Mouse (Mus musculus) T-cell, adult 2 months (primary cell): ENCODE measurements around the gene Gm49325.

ENCODE experiments used
- DNase-seq: peaks from one replicate; pipeline ENCODE4 v3.0.0; 2022; ENCODE audit warnings: low spot score

The Gm49325 gene

DNA sequence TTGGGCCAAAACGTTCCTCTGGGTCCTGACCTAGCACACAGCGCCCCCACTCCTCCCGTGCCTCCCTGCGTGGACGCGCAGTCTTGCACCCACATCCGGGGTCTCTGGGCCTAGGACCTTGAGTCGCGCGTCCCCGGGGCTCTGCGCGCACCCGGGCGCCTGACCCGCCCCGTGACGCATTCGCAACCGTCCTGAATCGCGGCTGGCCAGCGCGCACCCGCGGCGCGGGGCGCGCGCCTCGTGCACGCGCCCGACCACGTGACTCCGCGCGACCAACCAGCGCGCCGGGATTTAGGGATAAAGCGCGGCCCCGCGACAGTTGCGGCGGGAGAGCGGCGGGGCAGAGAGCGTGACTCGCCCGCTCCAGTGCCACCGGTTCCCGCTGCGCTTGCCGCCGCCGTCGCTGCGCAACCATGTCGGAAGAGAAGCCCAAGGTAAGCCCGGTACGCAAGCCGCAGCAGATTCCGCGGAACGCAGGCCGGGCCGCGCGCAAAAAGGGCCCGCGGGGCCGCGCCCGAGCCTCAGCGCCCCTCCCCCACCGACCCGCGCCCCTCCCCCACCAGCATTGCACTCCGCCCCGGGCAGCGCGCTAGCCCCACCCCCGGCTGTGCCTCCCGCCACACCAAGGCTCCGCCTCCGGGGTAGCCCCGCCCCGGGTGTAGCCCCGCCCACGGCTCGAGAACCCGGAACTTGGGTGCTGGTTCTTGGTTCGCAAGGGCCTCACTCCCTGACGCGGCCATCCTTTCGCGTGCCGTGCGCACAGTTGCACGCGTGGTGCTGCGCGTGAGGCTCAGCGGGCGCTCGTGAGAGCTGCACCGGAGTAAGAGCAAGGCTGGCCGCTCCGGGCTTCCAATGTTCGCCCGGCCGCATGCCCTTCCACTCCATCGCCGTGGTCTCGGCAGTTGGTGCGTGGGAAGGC, at the start of gene Gm49325, which contains the start of gene Sumo3:
Gm49325 (plus strand) TSS at position 290 of the 919 bp plus-strand sequence.
Sumo3 (plus strand) TSS at position 190 of the 919 bp plus-strand sequence.
- peak; percentile 99 for DNase-seq

DNA sequence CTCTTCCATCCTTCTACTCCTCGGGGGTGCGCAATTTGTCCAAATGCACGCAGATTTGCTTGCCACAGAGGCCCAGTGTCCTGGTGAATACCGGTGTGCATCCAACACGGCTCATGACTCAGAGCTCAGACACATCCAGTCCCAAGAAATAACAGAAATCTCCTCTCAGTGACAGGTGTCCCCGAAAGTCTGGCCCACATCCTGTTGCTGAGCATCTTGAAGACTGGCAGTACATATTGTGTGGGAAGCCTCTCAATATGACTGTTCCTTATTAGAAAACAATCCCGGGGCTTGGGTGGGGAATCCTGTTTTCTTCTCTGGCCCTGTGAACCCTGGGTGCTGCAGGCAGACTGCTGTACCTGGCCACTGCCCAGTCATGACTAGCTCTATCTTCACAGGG, 49.4 kb upstream of the Gm49325 start:
- peak; percentile 26 for DNase-seq

- no peak for DNase-seq
These were observed 48.4 kb upstream of the Gm49325 start for GRCm38 (mm10) chr10:77557641-77558040.

GRCm38 (mm10) chr10:77560090-77560489, 45.9 kb upstream of the Gm49325 start:
- DNase-seq: no peak

GRCm38 (mm10) chr10:77560830-77561229, 45.2 kb upstream of the Gm49325 start:
- no peak for DNase-seq

GRCm38 (mm10) chr10:77561508-77561907, 44.5 kb upstream of the Gm49325 start:
- no peak for DNase-seq

- no peak for DNase-seq
These were observed 41.0 kb upstream of the Gm49325 start for GRCm38 (mm10) chr10:77565005-77565404.

- DNase-seq: peak; percentile 79
These were observed 39.3 kb upstream of the Gm49325 start for GRCm38 (mm10) chr10:77566651-77567050.

GRCm38 (mm10) chr10:77569481-77569880, 36.5 kb upstream of the Gm49325 start:
- no peak for DNase-seq

DNA sequence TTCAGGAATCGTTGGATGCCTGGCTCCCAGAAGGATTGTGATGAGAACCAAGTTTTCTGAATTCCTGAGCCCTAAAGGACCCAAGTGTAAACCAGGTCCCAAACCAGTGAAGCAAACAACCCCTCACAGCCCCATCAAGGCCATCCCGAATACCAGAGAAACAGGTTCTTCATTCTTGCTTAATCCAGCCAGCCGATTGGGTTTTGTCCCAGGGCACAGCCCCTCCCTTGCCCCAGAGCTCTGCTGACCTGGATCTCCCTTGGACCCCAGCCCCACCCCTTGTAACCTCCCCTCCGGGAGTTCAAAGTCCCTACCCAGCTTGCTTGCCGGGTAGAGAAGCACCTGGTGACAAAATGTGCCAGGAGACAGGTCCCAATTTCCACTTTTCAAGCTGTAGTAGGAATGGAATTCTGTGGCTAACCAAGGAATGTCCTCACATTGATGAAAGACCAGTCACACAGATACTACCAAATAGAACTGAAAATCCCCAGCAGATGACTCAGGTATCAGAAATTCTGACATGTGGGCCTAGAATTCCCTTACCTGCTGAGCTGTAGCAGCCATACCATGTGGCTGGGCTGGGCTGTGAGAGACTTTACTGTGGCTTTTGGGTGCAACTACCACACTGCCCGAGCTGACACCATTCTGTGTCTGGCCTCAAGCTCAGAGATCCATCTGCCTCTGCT, 35.9 kb upstream of the Gm49325 start:
- no peak for DNase-seq

GRCm38 (mm10) chr10:77572225-77572624, 33.8 kb upstream of the Gm49325 start:
- DNase-seq: no peak

DNA sequence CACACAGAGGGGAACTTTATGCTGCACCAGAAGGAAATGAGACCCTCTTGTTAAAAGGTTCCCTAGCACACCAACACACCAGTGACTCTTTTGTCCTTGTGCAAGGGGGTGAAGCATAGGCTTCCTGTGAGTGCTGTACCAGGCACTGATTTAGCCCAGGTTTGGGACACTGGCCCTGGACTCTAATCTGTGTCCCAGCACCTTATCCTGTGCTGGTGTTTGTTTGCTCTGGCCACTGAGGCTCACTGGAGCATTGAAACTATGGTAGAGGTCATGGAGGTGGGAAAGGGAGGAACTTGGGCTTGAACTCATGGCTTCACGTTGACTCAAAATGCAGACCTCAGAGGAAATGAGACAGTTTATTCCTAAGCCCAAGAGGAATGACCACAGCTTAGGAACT, 32.8 kb upstream of the Gm49325 start:
- no peak for DNase-seq

DNA sequence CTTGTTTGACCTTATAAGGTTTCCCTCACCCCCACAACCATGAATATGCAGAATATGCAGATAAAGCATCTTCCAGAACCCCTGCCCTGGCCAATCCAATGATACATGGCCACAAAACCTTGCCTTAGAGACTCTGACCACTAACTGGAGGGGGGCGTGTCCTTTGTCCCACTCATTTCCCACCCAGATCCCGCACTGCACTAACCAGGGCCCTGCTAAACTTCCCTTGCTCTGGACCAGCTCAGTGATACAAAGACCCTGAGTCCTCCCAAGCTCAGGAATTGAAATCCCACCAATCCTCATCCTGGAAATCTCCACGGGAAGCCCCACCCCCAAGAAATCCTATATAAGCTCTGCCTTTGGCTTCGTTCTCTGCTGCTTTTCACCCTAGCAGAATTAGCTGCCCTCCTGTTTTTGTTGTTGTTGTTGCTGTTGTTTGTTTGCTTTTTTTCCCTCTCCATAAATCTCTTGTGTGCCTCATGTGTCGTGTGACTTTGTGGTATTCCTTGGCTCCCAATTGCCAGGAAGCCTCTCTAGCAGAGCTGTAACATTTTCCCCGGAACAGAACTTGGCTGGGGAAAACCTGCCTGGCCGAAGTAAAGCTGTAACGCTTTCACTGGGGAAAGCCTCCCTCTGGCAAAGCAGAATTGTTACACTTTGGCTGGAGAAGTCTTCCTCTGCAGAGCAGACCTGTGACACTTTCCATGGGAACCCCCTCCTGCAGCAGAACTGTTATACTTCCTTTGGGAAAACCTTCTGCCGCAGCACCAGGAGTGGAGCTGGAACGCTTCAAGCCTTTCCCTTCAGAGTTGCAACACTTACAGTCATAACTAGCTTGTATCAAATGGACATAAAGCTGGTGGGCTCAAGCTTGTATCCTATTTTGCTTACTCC, 25.7 kb upstream of the Gm49325 start:
- no peak for DNase-seq

GRCm38 (mm10) chr10:77581023-77581407, 25.0 kb upstream of the Gm49325 start:
- DNase-seq: no peak

DNA sequence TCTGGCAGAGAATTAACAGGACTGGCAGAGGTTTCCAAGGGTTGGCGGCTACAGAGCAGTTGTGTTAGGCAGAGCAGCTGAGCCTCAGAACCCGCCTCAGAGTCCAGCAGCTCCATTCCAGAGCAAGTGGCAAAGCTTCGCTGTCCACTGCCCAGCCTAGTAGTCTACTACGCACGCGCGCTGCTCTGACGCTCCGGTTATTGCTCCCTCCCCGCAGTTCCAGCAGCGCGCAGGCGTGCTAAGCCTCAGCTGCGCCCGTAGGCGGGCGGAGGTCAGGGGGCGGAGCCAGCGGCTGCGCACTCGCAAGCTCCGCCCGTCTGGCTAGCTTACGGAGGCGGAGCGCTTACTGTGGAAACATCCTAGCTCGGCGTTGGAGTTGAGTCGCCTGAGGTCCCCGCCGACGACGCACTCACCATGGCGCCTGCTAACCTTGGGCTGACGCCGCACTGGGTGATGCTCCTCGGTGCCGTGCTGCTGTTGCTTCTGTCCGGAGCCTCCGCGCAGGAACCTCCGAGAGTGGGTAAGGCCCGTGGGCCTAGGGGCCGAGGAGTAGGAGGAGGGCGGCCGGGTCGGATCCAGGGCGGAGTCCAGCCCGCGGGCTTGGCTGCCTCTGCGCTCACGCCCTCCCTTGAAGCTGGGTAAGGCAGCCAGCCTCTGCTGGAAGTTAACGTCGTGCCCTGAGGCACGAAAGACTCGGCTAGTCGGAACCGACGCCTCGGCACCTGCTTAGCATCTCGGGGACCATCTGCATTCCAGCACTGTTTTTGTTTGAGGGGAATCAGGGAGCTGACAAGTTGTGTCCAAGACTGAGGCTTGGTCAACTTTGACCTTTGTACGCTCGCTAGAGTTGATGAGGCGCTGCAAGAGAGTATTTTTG, 24.4 kb upstream of the Gm49325 start, which contains the start of gene Pttg1ip:
Pttg1ip (plus strand) TSS at position 313 of the 877 bp plus-strand sequence.
- DNase-seq: peak; percentile 97

GRCm38 (mm10) chr10:77582285-77582618, 23.7 kb upstream of the Gm49325 start:
- no peak for DNase-seq

- peak; percentile 15 for DNase-seq
These were observed 22.1 kb upstream of the Gm49325 start for GRCm38 (mm10) chr10:77583795-77584422.

- no peak for DNase-seq
These were observed 19.4 kb upstream of the Gm49325 start for GRCm38 (mm10) chr10:77586637-77587036.

DNA sequence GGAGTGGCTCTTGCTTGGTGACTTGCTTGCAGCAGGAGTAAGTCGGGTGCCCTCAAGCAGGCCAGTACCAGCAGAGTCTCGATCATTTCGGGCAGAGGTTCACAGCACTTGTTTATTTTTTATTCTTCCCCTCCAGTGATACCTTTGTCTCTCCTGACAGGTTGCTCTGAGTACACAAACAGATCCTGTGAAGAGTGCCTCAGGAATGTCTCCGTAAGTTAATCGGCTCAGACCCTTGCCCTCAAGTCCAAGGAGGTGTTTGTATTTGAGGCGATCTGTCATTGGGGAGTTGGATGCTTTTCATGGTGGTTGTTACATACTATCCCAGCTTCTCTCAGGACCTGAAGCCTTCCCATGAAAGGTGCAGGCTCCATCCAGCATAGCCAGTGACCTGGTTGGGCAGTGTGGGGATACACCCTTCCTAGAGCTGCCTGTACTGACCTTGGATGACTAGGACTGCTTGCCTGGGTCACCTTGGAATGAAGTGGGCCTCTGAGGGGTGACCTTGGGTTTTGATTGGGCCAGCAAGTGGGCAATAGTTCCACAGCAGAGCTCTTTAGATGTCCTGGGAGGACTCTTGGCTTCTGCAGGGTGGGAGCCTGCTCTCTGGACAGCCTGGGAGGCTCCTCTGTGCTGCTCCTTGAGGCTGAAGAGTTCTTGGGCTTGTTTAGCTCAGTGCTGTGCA, 18.8 kb upstream of the Gm49325 start:
- no peak for DNase-seq

- DNase-seq: no peak
These were observed 18.0 kb upstream of the Gm49325 start for GRCm38 (mm10) chr10:77588036-77588435.
